Mouse (Mus musculus): ENCODE measurements around the gene Ifna9.
"Not testable (repeated sequence)": the region's sequence is repeated elsewhere in the genome, so short reads cannot be mapped to it uniquely, and the experiment has no call there.

Gene Ifna9

GRCm38 (mm10) chr4:88592285-88592684, at the start of gene Ifna9:
TSS of gene Ifna9 (minus strand) at chr4:88592385.
- DNase-seq (ENCODE audit: inconsistent ontology term) = no peak

- DNase-seq (ENCODE audit: inconsistent ontology term) = peak; percentile 90
Measured at GRCm38 (mm10) chr4:88641077-88641831, 49.1 kb upstream of the Ifna9 start.

GRCm38 (mm10) chr4:88640704-88641076, 48.5 kb upstream of the Ifna9 start:
- DNase-seq (ENCODE audit: inconsistent ontology term) = no peak

- no peak for DNase-seq (ENCODE audit: inconsistent ontology term)
Measured at GRCm38 (mm10) chr4:88634311-88634710, 42.1 kb upstream of the Ifna9 start, which contains the start of gene C87499. TSS of gene C87499 (minus strand) at chr4:88634411.

GRCm38 (mm10) chr4:88603276-88603675, 11.1 kb upstream of the Ifna9 start, which contains the start of gene Ifna12:
TSS of gene Ifna12 (minus strand) at chr4:88603376.
- no peak for DNase-seq (ENCODE audit: inconsistent ontology term)

GRCm38 (mm10) chr4:88571698-88572097, 20.5 kb downstream of the Ifna9 start, which contains the start of gene Ifna14:
TSS of gene Ifna14 (minus strand) at chr4:88571798.
- DNase-seq (ENCODE audit: inconsistent ontology term) = no peak

- no peak for DNase-seq (ENCODE audit: inconsistent ontology term)
Measured at GRCm38 (mm10) chr4:88561791-88562190, 30.4 kb downstream of the Ifna9 start.

GRCm38 (mm10) chr4:88558145-88558544, 34.0 kb downstream of the Ifna9 start, which contains the start of gene Ifna15:
TSS of gene Ifna15 (minus strand) at chr4:88558245.
- DNase-seq (ENCODE audit: inconsistent ontology term) = not testable (repeated sequence)

GRCm38 (mm10) chr4:88550161-88550945, 41.8 kb downstream of the Ifna9 start:
- DNase-seq (ENCODE audit: inconsistent ontology term) = peak; percentile 92

- no peak for DNase-seq (ENCODE audit: inconsistent ontology term)
Measured at GRCm38 (mm10) chr4:88547986-88548385, 44.2 kb downstream of the Ifna9 start.

- DNase-seq (ENCODE audit: inconsistent ontology term) = peak; percentile 80
Measured at GRCm38 (mm10) chr4:88543649-88544234, 48.4 kb downstream of the Ifna9 start.

Data from Muller cell, postnatal 12 days (primary cell).